Mouse (Mus musculus) embryonic facial prominence, embryonic 12.5 days (tissue): ENCODE measurements around the gene Mrpl33. TPM values are rescaled to one million over a fixed set of nuclear protein-coding genes. Genes with fewer than 3 reads are reported as not detected.

ENCODE experiments used
- ATAC-seq: fragments of 200-750 bp; cut with Nextera tagmentation; 2 replicates; pipeline ENCODE4 v1.8.0; 2017; ENCODE audit not compliant: insufficient number of reproducible peaks, insufficient read depth, low FRiP score, low TSS enrichment
- H3K27ac ChIP-seq: fragments of 300-500 bp; sonication (generic); 2 replicates; pipeline ENCODE4 v1.5.1; 2016; ENCODE audit warnings: mild to moderate bottlenecking
- H3K27me3 ChIP-seq: fragments of 300-500 bp; sonication (generic); 2 replicates; pipeline ENCODE4 v1.6.1; 2016; ENCODE audit warnings: mild to moderate bottlenecking, moderate library complexity
- H3K36me3 ChIP-seq: fragments of 300-500 bp; sonication (generic); 2 replicates; pipeline ENCODE4 v1.6.1; 2016; ENCODE audit warnings: mild to moderate bottlenecking
- H3K4me1 ChIP-seq: fragments of 300-500 bp; sonication (generic); 2 replicates; pipeline ENCODE4 v1.6.1; 2016
- H3K4me2 ChIP-seq: fragments of 300-500 bp; sonication (generic); replicated peaks from 2 replicates; pipeline ENCODE4 v1.6.1; 2016; ENCODE audit warnings: mild to moderate bottlenecking, moderate library complexity
- H3K4me3 ChIP-seq: fragments of 300-500 bp; sonication (generic); 2 replicates; pipeline ENCODE4 v1.5.1; 2016; ENCODE audit warnings: mild to moderate bottlenecking
- H3K9ac ChIP-seq: fragments of 300-500 bp; sonication (generic); 2 replicates; pipeline ENCODE4 v1.6.1; 2016; ENCODE audit warnings: mild to moderate bottlenecking, moderate library complexity
- H3K9me3 ChIP-seq: fragments of 300-500 bp; sonication (generic); 2 replicates; pipeline ENCODE4 v1.6.1; 2016; ENCODE audit warnings: mild to moderate bottlenecking, moderate library complexity
- WGBS: fragments of 180-500 bp; shearing (Covaris S2); methylation state at CpG from one replicate; pipeline ENCODE4 v1.1.7; 2016; 5-methylcytosine and 5-hydroxymethylcytosine counted together
- polyA plus RNA-seq: library from polyadenylated mRNA; unstranded; fragments of >200 nt; fragmentation: Nextera tagmentation; extraction: Ambion mirVana; gene quantifications from 2 replicates; pipeline ENCODE4 v1.2.1, GENCODE M21; 2016

The Mrpl33 gene
- polyA plus RNA-seq, 1 experiment from 2014 or later = 230 TPM

DNA sequence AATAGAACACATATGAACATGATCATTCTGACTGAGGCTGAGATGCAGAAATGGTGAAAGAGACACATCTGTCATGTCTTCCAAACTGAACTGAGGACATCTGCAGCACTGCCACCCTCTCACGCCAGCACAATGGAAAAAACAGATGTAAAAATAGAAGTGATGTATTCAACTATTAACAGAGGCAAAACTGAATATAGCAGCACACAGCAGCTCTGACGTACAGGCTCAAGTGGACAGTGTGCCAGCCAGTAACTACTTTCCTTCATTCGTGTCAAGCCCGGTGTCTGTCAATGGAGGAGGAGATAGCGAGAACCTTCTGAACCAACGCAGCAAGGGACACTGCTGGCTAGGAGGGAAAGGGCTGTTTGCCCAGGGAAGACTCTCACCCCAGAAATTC is 48.1 kb downstream of the Mrpl33 start:
- H3K9ac ChIP-seq = no peak overlapping the region
- no peak overlapping the region for H3K27ac ChIP-seq
- ATAC-seq = no peak
- 91% methylated on average over 6 of the region's 6 CpGs for WGBS
- H3K36me3 ChIP-seq = no peaks in the 10 kb centered on the region
- H3K27me3 ChIP-seq = no peaks in the 10 kb centered on the region
- H3K4me3 ChIP-seq = no peak overlapping the region
- H3K4me1 ChIP-seq = no peaks in the 10 kb centered on the region
- no peak overlapping the region for H3K4me2 ChIP-seq
- H3K9me3 ChIP-seq = no peaks in the 10 kb centered on the region

DNA sequence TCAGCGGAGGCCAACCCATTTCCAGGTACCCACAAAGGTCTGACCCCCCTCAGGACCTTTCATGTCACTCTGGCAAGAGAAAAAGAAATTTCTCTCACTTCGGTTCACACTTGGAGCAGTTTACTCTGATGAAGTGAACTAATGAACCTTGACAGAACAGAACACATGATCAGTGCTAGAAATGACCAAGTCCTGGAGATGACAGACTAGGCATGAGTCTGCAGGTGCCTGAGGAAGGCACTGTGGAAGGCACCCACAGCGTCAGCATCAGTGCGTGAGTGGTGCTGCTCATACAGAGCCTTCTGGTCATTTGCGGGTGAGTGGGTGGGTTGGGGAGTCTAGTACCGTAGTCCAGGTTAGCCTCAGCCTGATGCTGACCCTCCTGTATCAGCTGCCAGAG is 49.1 kb downstream of the Mrpl33 start:
- Histone ChIP-seq H3K9ac (no peak overlapping the region), H3K4me2 (no peak overlapping the region), H3K27me3 (no peaks in the 10 kb centered on the region), H3K4me3 (no peak overlapping the region), H3K27ac (no peak overlapping the region), H3K4me1 (no peaks in the 10 kb centered on the region), H3K9me3 (no peaks in the 10 kb centered on the region), H3K36me3 (no peaks in the 10 kb centered on the region)
- ATAC-seq = no peak
- WGBS = 90% methylated on average over 6 of the region's 6 CpGs

DNA sequence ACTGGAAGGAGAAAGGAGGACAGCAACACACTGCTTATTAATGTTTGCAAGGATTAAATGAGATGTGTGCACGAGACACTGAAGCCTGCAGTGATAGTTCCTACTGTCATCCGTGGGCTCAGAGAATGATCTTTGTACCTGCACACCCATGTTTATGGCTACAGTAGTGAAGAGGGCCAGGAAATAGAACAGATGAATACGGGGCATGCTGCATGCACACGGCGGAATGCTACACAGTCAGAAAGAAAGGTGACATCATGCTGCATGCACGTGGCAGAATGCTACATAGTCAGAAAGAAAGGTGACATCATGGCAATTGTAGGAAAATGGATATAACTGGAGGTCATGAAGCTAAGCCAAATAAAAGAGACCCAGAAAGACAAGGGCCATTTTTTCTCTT is 49.8 kb downstream of the Mrpl33 start:
- H3K27ac ChIP-seq = no peak overlapping the region
- H3K4me2 ChIP-seq = no peak overlapping the region
- H3K27me3 ChIP-seq = no peaks in the 10 kb centered on the region
- H3K9me3 ChIP-seq = no peaks in the 10 kb centered on the region
- no peaks in the 10 kb centered on the region for H3K36me3 ChIP-seq
- WGBS = 81% methylated on average over 6 of the region's 6 CpGs
- no peak for ATAC-seq
- no peak overlapping the region for H3K9ac ChIP-seq
- no peaks in the 10 kb centered on the region for H3K4me1 ChIP-seq
- H3K4me3 ChIP-seq = no peak overlapping the region

DNA sequence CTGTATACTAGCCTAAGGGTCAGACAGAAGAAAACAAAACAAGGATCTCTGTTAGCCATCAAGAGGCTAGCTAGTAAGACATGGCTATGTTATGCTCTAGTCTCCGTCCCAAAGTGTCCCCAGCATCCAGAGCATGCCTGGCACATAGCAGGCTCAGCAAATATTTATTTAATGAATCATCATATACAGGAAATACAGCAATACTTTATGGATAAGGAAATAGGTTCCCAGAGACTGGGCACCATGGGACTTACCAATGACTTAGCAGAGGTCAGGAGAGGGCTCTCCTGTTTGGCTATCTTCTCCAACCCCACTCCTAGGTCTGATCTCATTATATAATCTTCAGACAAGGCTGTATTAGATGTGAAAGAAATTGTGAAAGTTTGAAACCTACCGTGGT is 50.6 kb downstream of the Mrpl33 start:
- WGBS = 83% methylated on average over 2 of the region's 2 CpGs
- Histone ChIP-seq H3K27ac (no peak overlapping the region), H3K4me1 (no peaks in the 10 kb centered on the region), H3K4me3 (no peak overlapping the region), H3K27me3 (no peaks in the 10 kb centered on the region), H3K4me2 (no peak overlapping the region), H3K9ac (no peak overlapping the region), H3K36me3 (no peaks in the 10 kb centered on the region), H3K9me3 (no peaks in the 10 kb centered on the region)
- ATAC-seq = no peak

DNA sequence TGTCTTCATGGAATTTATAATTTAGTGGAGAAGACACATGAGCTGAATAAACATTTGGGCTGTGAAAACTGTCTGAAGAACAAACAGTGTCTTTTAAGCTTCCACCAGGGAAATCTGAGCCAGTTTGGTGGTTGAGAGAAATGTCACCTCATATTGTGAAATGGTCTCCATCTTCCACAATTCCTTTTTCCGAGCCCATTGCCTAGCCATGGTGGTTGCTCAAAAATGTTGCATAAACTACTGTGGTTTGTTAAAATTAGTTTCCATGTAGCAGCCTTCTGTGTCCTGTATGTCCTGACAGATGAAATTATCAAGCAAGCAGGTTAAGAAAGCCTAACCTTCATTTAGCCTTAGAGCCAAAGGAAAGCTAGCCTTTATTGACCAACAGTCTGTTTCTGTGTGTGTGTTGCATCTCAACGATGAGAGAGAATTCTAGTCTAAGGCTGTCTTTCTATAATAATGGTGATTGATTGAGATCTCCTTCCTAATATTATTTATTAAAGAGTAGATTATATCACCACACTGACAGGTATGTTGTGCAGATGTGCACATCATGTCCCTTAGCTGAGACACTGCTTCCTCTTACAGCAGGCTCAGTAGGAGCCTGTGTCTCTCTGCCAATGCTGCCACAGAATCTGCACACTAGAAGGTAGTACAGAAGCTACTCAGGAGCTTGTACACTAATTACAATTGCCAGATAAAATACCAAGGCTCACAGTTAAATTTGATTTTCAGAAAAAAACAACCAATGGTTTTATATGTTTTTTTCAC is 54.0 kb downstream of the Mrpl33 start:
- Histone ChIP-seq H3K4me2 (no peak overlapping the region), H3K27me3 (no peaks in the 10 kb centered on the region), H3K4me1 (no peaks in the 10 kb centered on the region), H3K4me3 (no peak overlapping the region), H3K27ac (no peak overlapping the region), H3K9me3 (no peaks in the 10 kb centered on the region; the same call in 1 of the 2 replicates), H3K9ac (no peak overlapping the region), H3K36me3 (no peaks in the 10 kb centered on the region)
- no peak for ATAC-seq
- WGBS = 83% methylated on average over 2 of the region's 2 CpGs

DNA sequence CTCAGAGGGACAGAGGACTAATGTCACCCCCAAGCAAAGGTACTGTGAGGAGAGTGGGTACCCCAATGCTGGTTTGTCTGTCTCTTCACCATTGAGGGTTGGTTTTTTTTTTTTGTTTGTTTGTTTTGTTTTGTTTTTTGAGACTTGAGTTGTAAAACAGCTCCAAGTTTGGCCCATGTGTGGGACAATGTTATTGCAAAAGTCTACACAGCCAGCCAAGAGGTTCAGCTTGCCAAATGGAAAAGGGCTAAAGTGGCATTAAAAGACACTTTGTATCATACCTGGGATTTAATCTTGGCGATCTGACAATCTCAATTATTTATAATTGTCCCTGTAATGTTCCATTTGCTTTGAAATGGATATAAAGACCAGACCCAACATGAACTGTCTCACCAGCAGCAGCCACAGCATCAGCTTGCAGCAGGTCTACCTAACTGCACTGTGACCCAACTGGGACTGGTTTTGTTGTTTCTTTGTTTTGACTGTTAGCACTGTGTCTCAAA is 59.0 kb downstream of the Mrpl33 start:
- H3K4me2 ChIP-seq = no peak overlapping the region
- 73% methylated on average over 1 of the region's 1 CpGs for WGBS
- no peaks in the 10 kb centered on the region for H3K4me1 ChIP-seq
- 0 out of 2 replicates have a peak, but pooled peaks cover 2% of the 10 kb centered on the region for H3K36me3 ChIP-seq
- H3K27me3 ChIP-seq = no peaks in the 10 kb centered on the region
- no peak overlapping the region for H3K4me3 ChIP-seq
- H3K27ac ChIP-seq = no peak overlapping the region
- no peak for ATAC-seq
- H3K9ac ChIP-seq = no peak overlapping the region
- H3K9me3 ChIP-seq = no peaks in the 10 kb centered on the region; the same call in 1 of the 2 replicates

DNA sequence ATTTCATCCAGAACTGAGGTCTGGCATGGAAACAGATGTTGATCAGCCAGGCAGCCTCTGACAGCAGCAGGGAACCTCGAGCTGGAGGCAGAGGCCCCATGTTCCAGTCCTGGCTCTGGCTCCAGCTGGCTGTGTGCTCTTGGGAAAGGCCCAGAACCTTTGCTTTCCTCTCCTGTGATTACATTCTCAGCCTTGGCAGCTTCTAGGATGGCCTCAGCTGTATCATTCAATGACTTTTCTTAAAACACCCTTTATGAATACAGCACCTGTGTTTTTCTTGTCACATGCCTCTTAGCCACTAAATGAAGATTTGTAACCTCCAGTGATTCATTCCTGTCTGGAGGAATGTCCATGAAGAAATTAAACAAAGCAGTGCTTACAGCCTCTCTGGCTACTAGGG is 69.4 kb downstream of the Mrpl33 start:
- no peaks in the 10 kb centered on the region for H3K4me1 ChIP-seq
- H3K36me3 ChIP-seq = no peaks in the 10 kb centered on the region
- no peaks in the 10 kb centered on the region for H3K9me3 ChIP-seq
- no peak for ATAC-seq
- 20% methylated on average over 1 of the region's 1 CpGs for WGBS
- no peak overlapping the region for H3K4me3 ChIP-seq
- H3K9ac ChIP-seq = no peak overlapping the region
- no peak overlapping the region for H3K27ac ChIP-seq
- H3K4me2 ChIP-seq = no peak overlapping the region
- no peaks in the 10 kb centered on the region for H3K27me3 ChIP-seq

DNA sequence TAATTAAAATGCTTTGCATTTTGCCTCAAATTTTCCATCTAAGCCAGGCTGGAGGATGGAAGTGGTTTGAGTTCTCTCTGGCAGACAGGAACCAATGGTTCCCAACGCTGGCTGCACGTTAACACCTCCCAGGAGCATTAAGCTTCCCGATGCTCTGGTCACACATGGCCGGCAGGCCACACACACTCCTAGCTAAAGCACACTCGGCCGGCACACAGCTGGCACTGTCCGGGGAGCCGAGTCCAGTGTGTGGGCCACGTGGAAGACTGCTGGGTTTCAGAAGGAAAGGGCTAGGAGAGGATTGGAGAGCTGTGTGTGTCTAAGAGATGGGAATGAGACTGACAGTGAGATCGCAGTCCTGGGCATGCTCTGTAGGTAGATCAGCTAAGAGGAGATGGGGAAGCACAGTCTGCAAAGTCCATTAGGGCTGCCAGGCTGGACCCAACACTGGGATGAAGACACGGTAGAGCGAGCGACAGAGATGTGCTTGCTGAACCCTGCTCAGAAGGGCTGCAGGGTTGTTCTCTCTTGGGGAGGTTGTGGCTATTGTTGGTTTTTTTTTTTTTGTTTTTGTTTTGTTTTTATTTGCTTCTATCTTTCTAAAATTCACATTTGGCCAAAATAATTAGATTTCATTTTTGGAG is 71.7 kb downstream of the Mrpl33 start:
- Histone ChIP-seq H3K9ac (no peak overlapping the region), H3K27ac (no peak overlapping the region), H3K36me3 (no peaks in the 10 kb centered on the region), H3K4me2 (no peak overlapping the region), H3K9me3 (no peaks in the 10 kb centered on the region), H3K4me3 (no peak overlapping the region), H3K4me1 (no peaks in the 10 kb centered on the region), H3K27me3 (no peaks in the 10 kb centered on the region)
- no peak for ATAC-seq
- 77% methylated on average over 13 of the region's 13 CpGs for WGBS

DNA sequence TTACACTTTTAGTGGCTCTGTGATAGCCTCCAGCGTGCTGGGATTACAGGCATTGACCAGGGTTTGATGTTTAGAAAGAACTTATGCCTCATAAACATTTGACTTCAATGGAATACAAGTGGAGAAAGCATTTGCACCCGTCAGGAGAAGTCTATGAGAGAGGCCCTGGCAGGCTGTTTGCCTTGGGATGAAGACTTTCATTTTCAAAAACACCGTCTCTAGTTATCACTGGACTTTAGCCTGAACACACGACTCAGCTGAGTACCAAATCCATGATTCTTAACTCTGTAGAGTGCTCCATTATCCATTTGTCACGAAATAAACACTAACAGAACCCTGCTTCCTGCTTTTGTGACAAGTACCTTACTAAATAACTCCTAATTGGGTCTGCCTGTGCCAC is 73.2 kb downstream of the Mrpl33 start:
- Histone ChIP-seq H3K36me3 (no peaks in the 10 kb centered on the region), H3K4me3 (no peak overlapping the region), H3K9me3 (no peaks in the 10 kb centered on the region), H3K9ac (no peak overlapping the region), H3K27me3 (no peaks in the 10 kb centered on the region), H3K4me1 (no peaks in the 10 kb centered on the region), H3K4me2 (no peak overlapping the region), H3K27ac (no peak overlapping the region)
- ATAC-seq = no peak
- WGBS = 68% methylated on average over 5 of the region's 5 CpGs

DNA sequence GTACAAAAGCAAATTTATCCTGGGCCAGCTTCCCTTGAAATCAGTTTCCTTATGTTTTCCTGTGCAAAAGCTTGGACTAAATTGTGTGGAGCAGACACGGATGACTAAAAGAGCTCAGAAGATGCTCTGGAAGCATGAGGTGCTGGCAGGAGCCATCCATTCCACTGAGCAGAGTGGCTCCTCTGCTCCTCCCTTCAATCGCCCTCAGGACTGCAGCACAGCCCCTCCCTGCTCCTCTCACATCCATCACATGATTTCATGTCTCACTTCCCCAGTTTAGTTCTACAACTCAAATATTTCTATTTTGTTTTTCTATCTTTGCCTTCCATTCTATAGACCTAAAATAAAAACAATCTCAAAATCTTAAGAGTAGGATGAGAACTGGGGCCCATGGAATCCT is 74.4 kb downstream of the Mrpl33 start:
- H3K9ac ChIP-seq = no peak overlapping the region
- 62% methylated on average over 2 of the region's 2 CpGs for WGBS

DNA sequence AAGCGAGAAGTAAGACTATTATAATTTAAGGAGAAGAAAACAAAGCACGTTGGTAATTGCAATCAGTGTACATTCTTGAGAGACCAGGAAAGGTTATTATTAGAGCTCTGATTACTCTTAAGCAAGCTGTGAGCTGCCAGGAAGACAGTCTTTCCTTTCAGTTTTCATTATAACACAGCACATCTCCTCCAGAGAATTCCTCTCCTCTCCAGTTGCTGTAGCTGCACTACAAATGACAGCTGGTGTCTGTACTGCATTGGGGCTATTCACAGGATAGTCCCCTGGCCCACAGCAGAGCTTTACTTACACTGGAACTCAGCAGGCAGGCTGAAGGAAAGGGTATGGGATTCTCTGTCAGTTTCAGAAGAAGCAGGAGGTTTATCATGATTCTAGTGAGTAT is 76.7 kb downstream of the Mrpl33 start:
- no peaks in the 10 kb centered on the region for H3K36me3 ChIP-seq
- no peak overlapping the region for H3K4me2 ChIP-seq
- H3K9ac ChIP-seq = no peak overlapping the region
- H3K4me1 ChIP-seq = no peaks in the 10 kb centered on the region
- ATAC-seq = no peak
- no peak overlapping the region for H3K27ac ChIP-seq
- H3K27me3 ChIP-seq = no peaks in the 10 kb centered on the region
- H3K9me3 ChIP-seq = no peaks in the 10 kb centered on the region
- 74% methylated on average over 2 of the region's 2 CpGs for WGBS
- H3K4me3 ChIP-seq = no peak overlapping the region

More for the DNA sequence above, 74.4 kb downstream of the Mrpl33 start:
- H3K4me2 ChIP-seq = no peak overlapping the region
- no peaks in the 10 kb centered on the region for H3K27me3 ChIP-seq
- H3K36me3 ChIP-seq = no peaks in the 10 kb centered on the region
- no peak for ATAC-seq
- H3K4me3 ChIP-seq = no peak overlapping the region
- H3K9me3 ChIP-seq = no peaks in the 10 kb centered on the region
- H3K4me1 ChIP-seq = no peaks in the 10 kb centered on the region
- no peak overlapping the region for H3K27ac ChIP-seq

DNA sequence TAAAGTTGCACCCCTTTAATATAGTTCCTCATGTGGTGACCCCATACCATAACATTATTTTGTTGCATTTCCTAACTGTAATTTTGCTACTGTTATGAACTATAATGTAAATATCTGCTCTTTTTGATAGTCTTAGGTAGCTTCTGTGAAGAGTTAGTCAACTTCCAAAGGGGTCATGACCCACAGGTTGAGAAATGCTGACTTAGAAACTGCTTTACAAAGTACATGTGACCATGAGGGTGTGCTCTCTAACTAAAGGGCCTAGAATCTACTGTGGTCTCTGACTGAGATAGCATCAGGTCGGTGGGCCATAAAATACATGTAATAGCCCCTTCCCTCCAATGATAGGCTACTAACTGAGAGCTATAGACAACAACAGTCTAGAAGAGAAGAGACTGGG is 81.3 kb downstream of the Mrpl33 start:
- WGBS = 74% methylated on average over 1 of the region's 1 CpGs
- Histone ChIP-seq H3K27me3 (no peaks in the 10 kb centered on the region), H3K4me2 (no peak overlapping the region)

More for the DNA sequence above, 81.3 kb downstream of the Mrpl33 start:
- Histone ChIP-seq H3K9me3 (no peaks in the 10 kb centered on the region), H3K9ac (no peak overlapping the region), H3K36me3 (no peaks in the 10 kb centered on the region), H3K4me3 (no peak overlapping the region), H3K27ac (no peak overlapping the region), H3K4me1 (no peaks in the 10 kb centered on the region)
- no peak for ATAC-seq
